Mouse (Mus musculus): ENCODE data around the gene Gsc2. TPM values are rescaled to one million over a fixed set of nuclear protein-coding genes. Genes with fewer than 3 reads are reported as not detected.

Gene Gsc2
- total and polyA plus RNA-seq, 3 experiments, result not detected

DNA sequence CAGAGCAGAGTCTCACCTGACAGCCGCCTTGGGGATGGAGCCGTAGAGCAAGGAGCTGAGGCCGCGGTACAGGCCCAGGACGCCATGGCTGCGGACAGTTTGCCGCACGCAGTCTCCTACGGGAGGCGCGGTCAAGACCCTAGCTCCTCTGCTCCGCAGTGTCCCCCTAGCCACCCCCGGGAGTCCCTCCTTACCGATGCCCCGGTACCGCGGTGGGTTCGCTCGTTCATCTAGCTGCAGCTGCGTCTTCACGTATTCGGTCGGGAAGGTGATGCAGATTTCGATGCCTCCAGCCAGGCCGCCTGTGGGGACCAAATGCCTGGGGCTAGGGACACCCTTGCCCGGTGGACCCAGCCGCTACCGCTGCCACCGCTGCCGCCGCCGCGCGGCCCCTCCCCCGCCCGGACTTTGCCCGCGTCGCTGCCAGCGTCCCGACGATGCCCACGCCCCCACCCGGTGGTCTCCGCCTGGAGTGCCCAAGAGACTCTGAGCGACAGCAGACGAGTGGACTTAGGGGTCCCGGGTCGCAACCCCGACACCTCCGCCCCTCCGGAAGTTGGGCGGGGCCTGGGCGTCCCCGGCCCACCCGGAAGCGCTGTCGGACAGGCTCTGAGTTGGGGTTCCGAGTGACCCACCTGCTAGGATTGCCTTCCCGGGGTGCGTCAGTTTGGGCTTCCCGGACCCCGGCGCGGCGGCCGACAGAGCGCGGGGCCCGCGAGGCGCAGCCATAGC lies 12.7 kb upstream of the Gsc2 start:
- TF ChIP-seq HCFC1 (IDR thresholded peaks at IDR 0.05; ENCODE audit: low read depth, low read length) (peak; percentile 38; the same call in 1 of the 2 replicates), POLR2A (IDR thresholded peaks at IDR 0.05; ENCODE audit: low read depth, low read length) (no peak), ELF1 (IDR thresholded peaks at IDR 0.05; ENCODE audit: low read depth, low read length) (peak; percentile 93), KAT2A (IDR thresholded peaks at IDR 0.05; ENCODE audit: insufficient replicate concordance, low read length) (peak; percentile 49; the same call in 1 of the 2 replicates), CHD2 (IDR thresholded peaks at IDR 0.05; ENCODE audit: low read length) (no peak; the same call in 1 of the 2 replicates)
- Histone ChIP-seq H3K36me3 (replicated peaks in 1 of 2; ENCODE audit: control insufficient read depth in 1 of 2, insufficient read depth in 1 of 2, low read length in 1 of 2) (peaks cover 19 to 39% of the 10 kb centered on the region in 2 experiments), H3K27me3 (replicated peaks) (no peaks in the 10 kb centered on the region), H3K4me1 (ENCODE audit: control insufficient read depth in 1 of 2, insufficient read depth in 2 of 2) (peaks cover 9 to 43% of the 10 kb centered on the region in 2 experiments), H3K9ac (ENCODE audit: insufficient read depth, low read depth) (peak overlapping the region; percentile 83), H3K79me2 (replicated peaks; ENCODE audit: control insufficient read depth, extremely low read depth, insufficient read depth, poor library complexity, severe bottlenecking) (peaks cover 2% of the 10 kb centered on the region; the same call in 1 of the 2 replicates), H3K27ac (ENCODE audit: insufficient read depth, low read depth) (peak overlapping the region; percentile 43; the same call in 1 of the 2 replicates), H3K9me3 (replicated peaks; ENCODE audit: low read length) (no peaks in the 10 kb centered on the region), H3K4me3 (replicated peaks in 1 of 3; ENCODE audit: low read depth in 2 of 3, low read length in 2 of 3, poor library complexity in 1 of 3) (peak overlapping the region; percentile 73 to 83 (median 83)), H3K4me2 (ENCODE audit: insufficient read depth, low read depth, poor library complexity, severe bottlenecking) (peak overlapping the region; percentile 53)
- DNase-seq (ENCODE audit: extremely low read depth), result no peak
- in situ Hi-C loops (cut with MboI; ENCODE audit: low pct_ligation_motif_present, low pct_unique_long_range_greater_than_20kb, low sequenced_read_pairs), result no loop called here
- dilution Hi-C loops (cut with MboI; ENCODE audit: extremely low pct_ligation_motif_present, extremely low pct_unique_long_range_greater_than_20kb, low sequenced_read_pairs), result no loop called here

DNA sequence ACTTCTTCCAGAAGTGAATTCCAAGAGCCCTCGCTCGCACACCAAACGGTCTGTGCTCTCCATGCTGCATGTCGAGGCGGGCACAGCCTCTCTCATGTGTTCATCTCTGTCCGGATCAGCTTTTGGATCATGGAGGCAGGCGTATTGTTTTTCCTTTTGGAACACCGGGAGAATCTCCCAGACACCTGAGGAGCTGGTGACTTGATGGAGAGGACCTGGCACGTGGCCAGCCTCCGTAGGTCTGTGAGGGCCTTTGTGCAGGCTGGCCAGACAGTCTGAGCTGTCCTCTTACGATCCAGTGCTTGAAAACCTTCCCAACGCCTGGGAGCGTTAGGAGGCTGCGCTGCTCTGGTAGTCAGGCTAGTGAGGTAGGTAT lies 7.3 kb upstream of the Gsc2 start:
- H3K4me2 ChIP-seq (ENCODE audit: insufficient read depth, low read depth, poor library complexity, severe bottlenecking), result peak overlapping the region; percentile 90
- H3K27ac ChIP-seq (ENCODE audit: insufficient read depth, low read depth), result 0 out of 2 replicates have a peak overlapping the region, but pooled peaks have one; percentile 2
- TF ChIP-seq MYC (IDR thresholded peaks at IDR 0.05; ENCODE audit: low read depth, low read length) (no peak), JUN (IDR thresholded peaks at IDR 0.05; ENCODE audit: insufficient read depth, low read depth, low read length) (no peak), TBP (conservative IDR thresholded peaks at IDR 0.05; ENCODE audit: low read depth, low read length) (no peak)
- H3K79me2 ChIP-seq (replicated peaks; ENCODE audit: control insufficient read depth, extremely low read depth, insufficient read depth, poor library complexity, severe bottlenecking), result peaks cover 5% of the 10 kb centered on the region; the same call in 1 of the 2 replicates
- no peak for DNase-seq (ENCODE audit: extremely low read depth)
- H3K27me3 ChIP-seq (replicated peaks), result peaks cover 16% of the 10 kb centered on the region
- H3K9ac ChIP-seq (ENCODE audit: insufficient read depth, low read depth), result peak overlapping the region; percentile 92
- peaks cover 4% of the 10 kb centered on the region for H3K9me3 ChIP-seq (replicated peaks; ENCODE audit: low read length)
- dilution Hi-C loops (cut with MboI; ENCODE audit: extremely low pct_ligation_motif_present, extremely low pct_unique_long_range_greater_than_20kb, low sequenced_read_pairs), result no loop called here
- H3K4me3 ChIP-seq (replicated peaks in 1 of 3; ENCODE audit: low read depth in 2 of 3, low read length in 2 of 3, poor library complexity in 1 of 3), result peak overlapping the region; percentile 62 to 100 (median 81)
- in situ Hi-C loops (cut with MboI; ENCODE audit: low pct_ligation_motif_present, low pct_unique_long_range_greater_than_20kb, low sequenced_read_pairs), result no loop called here
- peaks cover 13 to 40% of the 10 kb centered on the region in 2 experiments for H3K4me1 ChIP-seq (ENCODE audit: control insufficient read depth in 1 of 2, insufficient read depth in 2 of 2)
- H3K36me3 ChIP-seq (replicated peaks in 1 of 2; ENCODE audit: control insufficient read depth in 1 of 2, insufficient read depth in 1 of 2, low read length in 1 of 2), result peaks cover 19 to 39% of the 10 kb centered on the region in 2 experiments

DNA sequence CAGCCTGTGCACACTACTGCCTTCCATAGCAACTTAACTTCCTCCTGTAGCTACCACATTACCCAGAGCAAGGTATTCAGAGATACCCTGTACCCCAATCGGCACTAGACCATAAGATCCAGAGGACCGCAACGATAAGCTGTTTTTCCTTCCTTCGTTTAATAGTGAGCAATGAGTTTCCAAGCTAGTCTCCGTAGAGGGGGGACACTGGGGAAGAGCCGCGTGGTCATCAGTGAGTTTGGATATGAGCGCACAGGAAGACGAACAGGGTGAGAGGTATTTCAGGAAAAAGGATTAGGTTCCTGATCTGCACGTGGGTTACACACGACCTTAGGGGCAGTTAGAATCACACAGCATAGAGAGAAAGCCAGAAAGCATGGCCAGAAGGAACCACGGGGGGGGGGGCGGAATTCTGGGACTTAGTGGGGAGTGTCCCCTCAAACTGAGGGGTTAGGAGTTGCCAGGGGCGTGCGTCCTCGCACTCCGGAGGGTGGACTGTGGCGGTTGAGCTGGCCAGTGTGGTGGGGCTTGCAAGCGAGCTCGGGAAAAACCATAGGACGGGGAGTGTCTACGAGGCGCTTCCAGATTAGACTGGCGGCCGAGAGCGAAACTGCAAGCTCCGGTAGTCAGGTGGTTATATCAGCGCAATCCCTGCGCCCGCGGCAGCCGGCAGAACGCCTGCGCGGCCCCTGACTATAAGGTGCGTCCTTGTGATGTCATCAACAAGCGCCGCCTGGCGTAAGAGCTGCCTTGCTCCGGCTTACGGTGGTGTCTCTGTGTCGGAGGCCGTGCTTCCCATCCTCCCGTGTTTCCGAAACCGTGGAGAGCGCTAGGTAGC lies 6.7 kb upstream of the Gsc2 start:
- Histone ChIP-seq H3K4me3 (replicated peaks in 1 of 3; ENCODE audit: low read depth in 2 of 3, low read length in 2 of 3, poor library complexity in 1 of 3) (peak overlapping the region; percentile 62 to 100 (median 81)), H3K79me2 (replicated peaks; ENCODE audit: control insufficient read depth, extremely low read depth, insufficient read depth, poor library complexity, severe bottlenecking) (peaks cover 5% of the 10 kb centered on the region; the same call in 1 of the 2 replicates), H3K9ac (ENCODE audit: insufficient read depth, low read depth) (peak overlapping the region; percentile 92), H3K36me3 (replicated peaks in 1 of 2; ENCODE audit: control insufficient read depth in 1 of 2, insufficient read depth in 1 of 2, low read length in 1 of 2) (peaks cover 19 to 34% of the 10 kb centered on the region in 2 experiments), H3K4me2 (ENCODE audit: insufficient read depth, low read depth, poor library complexity, severe bottlenecking) (peak overlapping the region; percentile 81), H3K27me3 (replicated peaks) (peaks cover 21% of the 10 kb centered on the region), H3K4me1 (ENCODE audit: control insufficient read depth in 1 of 2, insufficient read depth in 2 of 2) (peaks cover 9 to 34% of the 10 kb centered on the region in 2 experiments; a peak in 3 of 4 replicates), H3K27ac (ENCODE audit: insufficient read depth, low read depth) (peak overlapping the region; percentile 46), H3K9me3 (replicated peaks; ENCODE audit: low read length) (peaks cover 4% of the 10 kb centered on the region)
- DNase-seq (ENCODE audit: extremely low read depth), result peak; percentile 99
- in situ Hi-C loops (cut with MboI; ENCODE audit: low pct_ligation_motif_present, low pct_unique_long_range_greater_than_20kb, low sequenced_read_pairs), result no loop called here
- dilution Hi-C loops (cut with MboI; ENCODE audit: extremely low pct_ligation_motif_present, extremely low pct_unique_long_range_greater_than_20kb, low sequenced_read_pairs), result no loop called here
- peak; percentile 56; the same call in 1 of the 2 replicates for TF ChIP-seq IRF4 (IDR thresholded peaks at IDR 0.05; ENCODE audit: low read depth, low read length)
- TF ChIP-seq HCFC1 (IDR thresholded peaks at IDR 0.05; ENCODE audit: low read depth, low read length), result peak; percentile 90
- peak; percentile 49; the same call in 1 of the 2 replicates for TF ChIP-seq MEF2A (IDR thresholded peaks at IDR 0.05; ENCODE audit: borderline replicate concordance, low read depth, low read length)
- peak; percentile 81 for TF ChIP-seq MYC (IDR thresholded peaks at IDR 0.05; ENCODE audit: low read depth, low read length)
- TF ChIP-seq CTCF (conservative IDR thresholded peaks at IDR 0.05 in 1 of 2, IDR thresholded peaks at IDR 0.05 in 1 of 2; ENCODE audit: low read depth in 2 of 2, low read length in 2 of 2), result peak; percentile 26 to 56; a peak in 2 of 4 replicates
- peak; percentile 84 for TF ChIP-seq TCF12 (IDR thresholded peaks at IDR 0.05; ENCODE audit: low read depth, low read length)
- no peak for TF ChIP-seq ZKSCAN1 (IDR thresholded peaks at IDR 0.05; ENCODE audit: borderline replicate concordance, low read depth, low read length)
- peak; percentile 92 for TF ChIP-seq SIN3A (IDR thresholded peaks at IDR 0.05; ENCODE audit: low read length)
- TF ChIP-seq POLR2AphosphoS2 (IDR thresholded peaks at IDR 0.05; ENCODE audit: low read depth, low read length), result no peak
- peak; percentile 96 for TF ChIP-seq POLR2A (IDR thresholded peaks at IDR 0.05; ENCODE audit: low read depth, low read length)
- no peak; the same call in 1 of the 2 replicates for TF ChIP-seq RCOR1 (conservative IDR thresholded peaks at IDR 0.05; ENCODE audit: low read depth, low read length)
- TF ChIP-seq USF2 (conservative IDR thresholded peaks at IDR 0.05; ENCODE audit: low read depth, low read length), result peak; percentile 54
- TF ChIP-seq JUND (conservative IDR thresholded peaks at IDR 0.05; ENCODE audit: low read depth, low read length), result no peak
- no peak; the same call in 1 of the 2 replicates for TF ChIP-seq MAZ (IDR thresholded peaks at IDR 0.05; ENCODE audit: low read depth, low read length)
- TF ChIP-seq RAD21 (IDR thresholded peaks at IDR 0.05; ENCODE audit: low read depth, low read length), result no peak
- no peak for TF ChIP-seq CHD1 (IDR thresholded peaks at IDR 0.05; ENCODE audit: low read depth, low read length)
